Mouse (Mus musculus): ENCODE data around the gene Dapk2. TPM values are rescaled to one million over a fixed set of nuclear protein-coding genes. Genes with fewer than 3 reads are reported as not detected.

Gene Dapk2
- 20.5 and 23.8 TPM in 2 replicates for polyA plus RNA-seq (2015; fragmentation: Nextera tagmentation; extraction: Ambion mirVana)

GRCm38 (mm10) chr9:66157958-66158830 is at the start of gene Dapk2:
Gene Dapk2, plus strand, starts transcription at chr9:66158223.
- WGBS (ENCODE audit: insufficient replicate concordance), result under 1% methylated on average over 58 of the region's 58 CpGs
- DNase-seq (peak; percentile 84), ATAC-seq (ENCODE audit: low read depth) (peak; percentile 95)
- H3K4me3 ChIP-seq (replicated peaks), result peak within 1 kb of the TSS; percentile 73
- peak within 1 kb of the TSS; percentile 85 for H3K27ac ChIP-seq
- H3K27me3 ChIP-seq, result peaks cover 21% of the 10 kb centered on the region
- peak within 1 kb of the TSS; percentile 85 for H3K4me2 ChIP-seq
- no peaks in the 10 kb centered on the region for H3K9me3 ChIP-seq (replicated peaks)
- peak within 1 kb of the TSS; percentile 87 for H3K9ac ChIP-seq
- H3K36me3 ChIP-seq, result no peaks in the 10 kb centered on the region
- peaks cover 42% of the 10 kb centered on the region for H3K4me1 ChIP-seq (replicated peaks)

- no peak overlapping the region for H3K4me2 ChIP-seq
- 95% methylated on average over 1 of the region's 1 CpGs for WGBS (ENCODE audit: insufficient replicate concordance)
- DNase-seq (no peak), ATAC-seq (ENCODE audit: low read depth) (no peak)
- peaks cover 65% of the 10 kb centered on the region for H3K36me3 ChIP-seq
- H3K4me1 ChIP-seq (replicated peaks), result peaks cover 28% of the 10 kb centered on the region
- no peak overlapping the region for H3K27ac ChIP-seq
- no peaks in the 10 kb centered on the region for H3K9me3 ChIP-seq (replicated peaks)
- no peak overlapping the region for H3K4me3 ChIP-seq (replicated peaks)
- no peak overlapping the region for H3K9ac ChIP-seq
- H3K27me3 ChIP-seq, result no peaks in the 10 kb centered on the region
Measured at GRCm38 (mm10) chr9:66109574-66109973, 48.4 kb upstream of the Dapk2 start.

GRCm38 (mm10) chr9:66110126-66110525 is 47.9 kb upstream of the Dapk2 start:
- H3K4me3 ChIP-seq (replicated peaks), result no peak overlapping the region
- H3K27me3 ChIP-seq, result no peaks in the 10 kb centered on the region
- WGBS (ENCODE audit: insufficient replicate concordance), result 53% methylated on average over 8 of the region's 8 CpGs
- no peak for ATAC-seq (ENCODE audit: low read depth)
- no peak overlapping the region for H3K4me2 ChIP-seq
- peak overlapping the region; percentile 5; the same call in 1 of the 2 replicates for H3K27ac ChIP-seq
- peaks cover 65% of the 10 kb centered on the region for H3K36me3 ChIP-seq
- no peak overlapping the region for H3K9ac ChIP-seq
- no peak for DNase-seq
- no peaks in the 10 kb centered on the region for H3K9me3 ChIP-seq (replicated peaks)
- peaks cover 28% of the 10 kb centered on the region for H3K4me1 ChIP-seq (replicated peaks)

DNA sequence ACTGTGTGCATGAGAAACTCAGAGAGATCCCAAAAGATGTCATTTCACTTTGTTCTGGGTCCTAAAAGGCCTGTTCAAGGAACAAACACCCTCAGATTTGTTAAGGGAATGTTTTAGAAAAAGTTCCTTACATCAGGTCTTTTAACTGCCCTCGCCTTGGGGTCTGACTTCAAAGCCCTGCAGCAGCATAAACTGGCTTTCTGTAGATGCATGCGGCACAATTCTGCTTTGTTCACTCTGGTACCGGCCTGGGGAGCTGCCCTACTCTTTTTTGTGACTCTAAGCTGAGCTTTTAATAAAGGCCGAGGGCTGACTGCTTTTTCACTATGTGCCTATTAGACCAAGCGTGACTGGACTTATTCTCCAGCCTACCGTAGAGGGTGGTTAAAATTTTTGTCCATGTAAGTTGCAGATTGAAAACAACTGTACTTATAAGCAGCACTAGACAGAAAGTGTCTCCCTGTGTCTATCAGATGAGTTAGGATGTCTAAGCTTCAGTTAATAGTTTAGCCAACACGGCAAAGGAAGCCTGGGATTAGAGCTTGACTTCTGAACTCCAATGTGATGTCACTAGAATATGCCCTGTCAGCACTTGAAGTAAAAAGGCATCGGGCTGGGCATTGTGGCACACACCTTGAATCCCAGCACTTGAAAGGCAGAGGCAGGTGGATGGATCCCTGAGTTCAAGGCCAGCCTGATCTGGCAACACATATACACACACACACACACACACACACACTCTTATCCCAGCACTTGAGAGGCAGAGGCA is 47.2 kb upstream of the Dapk2 start:
- Histone ChIP-seq H3K4me3 (replicated peaks) (no peak overlapping the region), H3K9me3 (replicated peaks) (no peaks in the 10 kb centered on the region), H3K4me1 (replicated peaks) (peaks cover 24% of the 10 kb centered on the region), H3K4me2 (no peak overlapping the region), H3K36me3 (peaks cover 64% of the 10 kb centered on the region), H3K27me3 (no peaks in the 10 kb centered on the region), H3K9ac (no peak overlapping the region), H3K27ac (peak overlapping the region; percentile 5; the same call in 1 of the 2 replicates)
- 77% methylated on average over 8 of the region's 8 CpGs for WGBS (ENCODE audit: insufficient replicate concordance)
- DNase-seq (no peak), ATAC-seq (ENCODE audit: low read depth) (no peak)

GRCm38 (mm10) chr9:66114341-66114740 is 43.7 kb upstream of the Dapk2 start:
- Histone ChIP-seq H3K4me3 (replicated peaks) (no peak overlapping the region), H3K27me3 (no peaks in the 10 kb centered on the region), H3K9ac (no peak overlapping the region), H3K27ac (no peak overlapping the region), H3K4me1 (replicated peaks) (peaks cover 43% of the 10 kb centered on the region), H3K4me2 (no peak overlapping the region), H3K9me3 (replicated peaks) (no peaks in the 10 kb centered on the region), H3K36me3 (peaks cover 49% of the 10 kb centered on the region)
- DNase-seq, result no peak
- 47% methylated on average over 3 of the region's 3 CpGs for WGBS (ENCODE audit: insufficient replicate concordance)
- ATAC-seq (ENCODE audit: low read depth), result no peak

- Histone ChIP-seq H3K4me1 (replicated peaks) (peaks cover 57% of the 10 kb centered on the region), H3K27ac (peak overlapping the region; percentile 41), H3K36me3 (peaks cover 40% of the 10 kb centered on the region)
Measured at GRCm38 (mm10) chr9:66116890-66117289, 41.1 kb upstream of the Dapk2 start.

DNA sequence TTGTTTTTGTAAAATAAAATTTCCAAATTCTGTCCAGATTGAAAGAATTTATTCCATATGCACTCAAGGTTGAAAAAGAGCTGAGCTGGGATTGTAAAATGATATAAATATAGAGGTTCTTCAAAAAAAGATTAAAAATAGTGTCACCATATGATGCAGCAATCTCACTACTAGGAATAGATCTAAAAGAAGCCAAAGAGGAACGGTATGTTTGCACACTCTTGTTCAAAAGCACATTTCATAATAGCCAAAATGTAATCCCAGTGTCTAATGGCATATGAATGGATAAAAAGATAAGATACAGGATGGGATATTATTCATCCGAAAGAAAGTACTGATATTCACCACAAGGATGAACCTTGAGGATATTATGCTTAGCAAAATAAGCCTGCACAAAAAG is 38.5 kb upstream of the Dapk2 start:
- Histone ChIP-seq H3K4me1 (replicated peaks) (peaks cover 74% of the 10 kb centered on the region), H3K4me2 (peak overlapping the region; percentile 36), H3K27ac (peak overlapping the region; percentile 79), H3K9me3 (replicated peaks) (no peaks in the 10 kb centered on the region), H3K36me3 (peaks cover 30% of the 10 kb centered on the region), H3K27me3 (no peaks in the 10 kb centered on the region), H3K4me3 (replicated peaks) (no peak overlapping the region), H3K9ac (peak overlapping the region; percentile 46; the same call in 1 of the 2 replicates)
- DNase-seq, result no peak
- 68% methylated on average over 2 of the region's 2 CpGs for WGBS (ENCODE audit: insufficient replicate concordance)
- ATAC-seq (ENCODE audit: low read depth), result no peak

More at GRCm38 (mm10) chr9:66116890-66117289, 41.1 kb upstream of the Dapk2 start:
- DNase-seq (no peak), ATAC-seq (ENCODE audit: low read depth) (no peak)
- no peaks in the 10 kb centered on the region for H3K9me3 ChIP-seq (replicated peaks)
- H3K27me3 ChIP-seq, result no peaks in the 10 kb centered on the region
- H3K9ac ChIP-seq, result no peak overlapping the region
- no peak overlapping the region for H3K4me3 ChIP-seq (replicated peaks)
- WGBS (ENCODE audit: insufficient replicate concordance), result 76% methylated on average over 8 of the region's 8 CpGs
- no peak overlapping the region for H3K4me2 ChIP-seq

DNA sequence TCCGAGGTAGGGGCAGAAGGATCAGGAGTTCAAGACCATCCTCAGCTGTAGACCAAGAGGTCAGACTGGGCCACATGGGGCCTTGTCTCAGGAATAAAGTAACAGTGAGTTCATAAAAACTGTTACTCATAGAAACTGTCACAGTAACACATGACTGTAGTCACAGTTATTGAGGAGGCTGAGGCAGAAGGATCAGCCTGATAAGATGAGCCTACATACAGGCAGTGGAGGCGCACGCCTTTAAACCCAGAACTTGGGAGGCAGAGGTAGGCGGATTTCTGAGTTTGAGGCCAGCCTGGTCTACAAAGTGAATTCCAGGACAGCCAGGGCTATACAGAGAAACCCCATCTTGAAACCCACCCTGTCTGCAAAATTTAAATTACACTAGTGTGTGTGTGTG is 37.9 kb upstream of the Dapk2 start:
- DNase-seq (peak; percentile 59), ATAC-seq (ENCODE audit: low read depth) (peak; percentile 29)
- H3K27me3 ChIP-seq, result no peaks in the 10 kb centered on the region
- H3K9me3 ChIP-seq (replicated peaks), result no peaks in the 10 kb centered on the region
- H3K4me2 ChIP-seq, result peak overlapping the region; percentile 36
- peak overlapping the region; percentile 46; the same call in 1 of the 2 replicates for H3K9ac ChIP-seq
- H3K4me1 ChIP-seq (replicated peaks), result peaks cover 70% of the 10 kb centered on the region
- 30% methylated on average over 4 of the region's 4 CpGs for WGBS (ENCODE audit: insufficient replicate concordance)
- H3K4me3 ChIP-seq (replicated peaks), result no peak overlapping the region
- peak overlapping the region; percentile 79 for H3K27ac ChIP-seq
- H3K36me3 ChIP-seq, result peaks cover 24% of the 10 kb centered on the region

GRCm38 (mm10) chr9:66120945-66121344 is 37.1 kb upstream of the Dapk2 start:
- DNase-seq (no peak), ATAC-seq (ENCODE audit: low read depth) (no peak)
- Histone ChIP-seq H3K4me1 (replicated peaks) (peaks cover 77% of the 10 kb centered on the region), H3K36me3 (peaks cover 18% of the 10 kb centered on the region), H3K27ac (peak overlapping the region; percentile 79), H3K9ac (peak overlapping the region; percentile 24; the same call in 1 of the 2 replicates), H3K9me3 (replicated peaks) (no peaks in the 10 kb centered on the region), H3K4me3 (replicated peaks) (no peak overlapping the region), H3K4me2 (peak overlapping the region; percentile 36), H3K27me3 (no peaks in the 10 kb centered on the region)
- 46% methylated on average over 3 of the region's 3 CpGs for WGBS (ENCODE audit: insufficient replicate concordance)

DNA sequence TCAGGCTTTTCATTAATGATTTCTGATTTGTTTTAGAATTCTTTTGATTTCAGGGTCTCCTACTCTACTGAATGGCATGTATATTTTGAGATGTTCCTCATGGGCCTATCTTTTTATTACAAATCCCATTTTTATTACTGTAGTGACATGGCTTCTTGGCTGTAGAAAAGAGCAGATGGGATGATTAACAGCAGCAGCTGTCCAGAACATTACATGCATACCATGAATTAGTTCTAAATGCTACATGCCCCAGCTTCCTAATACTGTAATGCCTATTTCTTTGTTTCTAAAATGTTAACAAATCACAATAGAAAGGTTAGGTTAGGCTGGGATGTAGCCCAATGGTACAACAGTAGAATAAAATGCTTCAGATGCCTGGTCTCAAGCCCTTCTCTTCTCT is 36.6 kb upstream of the Dapk2 start:
- DNase-seq (no peak), ATAC-seq (ENCODE audit: low read depth) (no peak)
- peaks cover 16% of the 10 kb centered on the region for H3K36me3 ChIP-seq
- no peak overlapping the region; the same call in 1 of the 2 replicates for H3K27ac ChIP-seq
- no peaks in the 10 kb centered on the region for H3K9me3 ChIP-seq (replicated peaks)
- H3K9ac ChIP-seq, result no peak overlapping the region
- peaks cover 78% of the 10 kb centered on the region for H3K4me1 ChIP-seq (replicated peaks)
- H3K27me3 ChIP-seq, result no peaks in the 10 kb centered on the region
- no peak overlapping the region for H3K4me2 ChIP-seq
- H3K4me3 ChIP-seq (replicated peaks), result no peak overlapping the region

GRCm38 (mm10) chr9:66123648-66124047 is 34.4 kb upstream of the Dapk2 start:
- no peak for DNase-seq
- Histone ChIP-seq H3K4me1 (replicated peaks) (peaks cover 78% of the 10 kb centered on the region), H3K27me3 (no peaks in the 10 kb centered on the region), H3K27ac (peak overlapping the region; percentile 93), H3K36me3 (peaks cover 3% of the 10 kb centered on the region; the same call in 1 of the 2 replicates), H3K4me3 (replicated peaks) (peak overlapping the region; percentile 91), H3K9me3 (replicated peaks) (no peaks in the 10 kb centered on the region), H3K9ac (peak overlapping the region; percentile 93), H3K4me2 (peak overlapping the region; percentile 83)
- no peak for ATAC-seq (ENCODE audit: low read depth)
- 4% methylated on average over 5 of the region's 5 CpGs for WGBS (ENCODE audit: insufficient replicate concordance)
